Mouse (Mus musculus): ENCODE measurements at regions not wholly inside any gene's neighbourhood (a gene's known extent, or its start where the extent isn't known, plus 50 kb on each side); places are given as distances from the start of the nearest gene placed in this dataset.

GRCm38 (mm10) chr7:73222237-73222915 lies 152.9 kb upstream of the Rgma start:
- Histone ChIP-seq H3K27ac (ENCODE audit: control insufficient read depth, low read depth, low read length) (no peak overlapping the region), H3K9ac (ENCODE audit: control insufficient read depth, low read depth, low read length, poor library complexity, severe bottlenecking) (no peak overlapping the region), H3K36me3 (ENCODE audit: control insufficient read depth in 1 of 2, insufficient read depth in 2 of 2, low read length in 2 of 2) (no peaks in the 10 kb centered on the region), H3K4me3 (ENCODE audit: control insufficient read depth in 1 of 2, insufficient read depth in 1 of 2, low read depth in 2 of 2, low read length in 2 of 2) (no peak overlapping the region), H3K27me3 (ENCODE audit: control insufficient read depth in 1 of 2, insufficient read depth in 2 of 2, low read length in 2 of 2) (no peaks in the 10 kb centered on the region), H3K9me3 (replicated peaks; ENCODE audit: insufficient read depth, low read length) (no peaks in the 10 kb centered on the region), H3K79me2 (ENCODE audit: control insufficient read depth, insufficient read depth, low read length, poor library complexity) (no peaks in the 10 kb centered on the region), H3K4me1 (ENCODE audit: control insufficient read depth in 1 of 2, insufficient read depth in 2 of 2, low read length in 2 of 2) (no peaks in the 10 kb centered on the region)
- no peak for DNase-seq (ENCODE audit: low read depth, low spot score)
- no peak for TF ChIP-seq USF1 (IDR thresholded peaks at IDR 0.05; ENCODE audit: low read depth, low read length)
- no peak for TF ChIP-seq MAFK (IDR thresholded peaks at IDR 0.05; ENCODE audit: borderline replicate concordance, low read depth, low read length)
- no peak for TF ChIP-seq UBTF (IDR thresholded peaks at IDR 0.05; ENCODE audit: borderline replicate concordance, insufficient read depth, low read depth, low read length)
- no peak for TF ChIP-seq EP300 (IDR thresholded peaks at IDR 0.05; ENCODE audit: low read depth in 1 of 2, low read length in 2 of 2)
- no peak for TF ChIP-seq ETS1 (IDR thresholded peaks at IDR 0.05; ENCODE audit: low read depth, low read length)
- no peak for TF ChIP-seq KAT2A (conservative IDR thresholded peaks at IDR 0.05; ENCODE audit: low read depth, low read length)
- no peak for TF ChIP-seq BHLHE40 (IDR thresholded peaks at IDR 0.05; ENCODE audit: borderline replicate concordance, low read depth, low read length)
- TF ChIP-seq SIN3A (IDR thresholded peaks at IDR 0.05; ENCODE audit: low read length): no peak
- no peak for TF ChIP-seq ELF1 (IDR thresholded peaks at IDR 0.05; ENCODE audit: low read depth, low read length)
- no peak for TF ChIP-seq RAD21 (IDR thresholded peaks at IDR 0.05; ENCODE audit: low read depth, low read length)
- TF ChIP-seq MAX (IDR thresholded peaks at IDR 0.05; ENCODE audit: low read length): no peak
- no peak for TF ChIP-seq CTCF (IDR thresholded peaks at IDR 0.05 in 2 of 3, conservative IDR thresholded peaks at IDR 0.05 in 1 of 3; ENCODE audit: control insufficient read depth in 1 of 3, insufficient read depth in 1 of 3, low read depth in 2 of 3, low read length in 3 of 3, poor library complexity in 1 of 3, severe bottlenecking in 1 of 3)
- TF ChIP-seq ZC3H11A (IDR thresholded peaks at IDR 0.05; ENCODE audit: low read depth, low read length): no peak
- no peak for TF ChIP-seq TCF12 (IDR thresholded peaks at IDR 0.05; ENCODE audit: low read depth, low read length)
- no peak for TF ChIP-seq USF2 (IDR thresholded peaks at IDR 0.05; ENCODE audit: borderline replicate concordance in 1 of 2, insufficient read depth in 1 of 2, low read depth in 1 of 2, low read length in 2 of 2)
- no peak for TF ChIP-seq SMC3 (IDR thresholded peaks at IDR 0.05; ENCODE audit: low read depth, low read length)
- no peak for TF ChIP-seq MXI1 (IDR thresholded peaks at IDR 0.05; ENCODE audit: low read depth, low read length)
- TF ChIP-seq MYC (IDR thresholded peaks at IDR 0.05; ENCODE audit: low read depth, low read length): no peak
- no peak for TF ChIP-seq POLR2AphosphoS2 (IDR thresholded peaks at IDR 0.05; ENCODE audit: low read length)

- Histone ChIP-seq H3K36me3 (ENCODE audit: control insufficient read depth in 1 of 2, insufficient read depth in 2 of 2, low read length in 2 of 2) (no peaks in the 10 kb centered on the region), H3K9ac (ENCODE audit: control insufficient read depth, low read depth, low read length, poor library complexity, severe bottlenecking) (no peak overlapping the region), H3K4me3 (ENCODE audit: control insufficient read depth in 1 of 2, insufficient read depth in 1 of 2, low read depth in 2 of 2, low read length in 2 of 2) (no peak overlapping the region), H3K79me2 (ENCODE audit: control insufficient read depth, insufficient read depth, low read length, poor library complexity) (no peaks in the 10 kb centered on the region), H3K27ac (ENCODE audit: control insufficient read depth, low read depth, low read length) (no peak overlapping the region), H3K4me1 (ENCODE audit: control insufficient read depth in 1 of 2, insufficient read depth in 2 of 2, low read length in 2 of 2) (no peaks in the 10 kb centered on the region), H3K9me3 (replicated peaks; ENCODE audit: insufficient read depth, low read length) (no peaks in the 10 kb centered on the region), H3K27me3 (ENCODE audit: control insufficient read depth in 1 of 2, insufficient read depth in 2 of 2, low read length in 2 of 2) (no peaks in the 10 kb centered on the region)
- no peak for DNase-seq (ENCODE audit: low read depth, low spot score)
- TF ChIP-seq POLR2AphosphoS2 (IDR thresholded peaks at IDR 0.05; ENCODE audit: low read length) (no peak), MXI1 (IDR thresholded peaks at IDR 0.05; ENCODE audit: low read depth, low read length) (no peak), SIN3A (IDR thresholded peaks at IDR 0.05; ENCODE audit: low read length) (no peak), UBTF (IDR thresholded peaks at IDR 0.05; ENCODE audit: borderline replicate concordance, insufficient read depth, low read depth, low read length) (no peak), NELFE (IDR thresholded peaks at IDR 0.05; ENCODE audit: low read depth, low read length) (no peak), USF2 (IDR thresholded peaks at IDR 0.05; ENCODE audit: borderline replicate concordance in 1 of 2, insufficient read depth in 1 of 2, low read depth in 1 of 2, low read length in 2 of 2) (no peak), BHLHE40 (IDR thresholded peaks at IDR 0.05; ENCODE audit: borderline replicate concordance, low read depth, low read length) (no peak), MAFK (IDR thresholded peaks at IDR 0.05; ENCODE audit: borderline replicate concordance, low read depth, low read length) (no peak), MEF2A (IDR thresholded peaks at IDR 0.05; ENCODE audit: extremely low read depth, insufficient replicate concordance, low read depth, low read length, poor library complexity, severe bottlenecking) (no peak), E2F4 (IDR thresholded peaks at IDR 0.05; ENCODE audit: borderline replicate concordance, low read depth, low read length) (no peak), GATA1 (IDR thresholded peaks at IDR 0.05; ENCODE audit: low read depth, low read length) (no peak), CHD1 (IDR thresholded peaks at IDR 0.05; ENCODE audit: low read depth, low read length) (no peak), RAD21 (IDR thresholded peaks at IDR 0.05; ENCODE audit: low read depth, low read length) (no peak), MAX (IDR thresholded peaks at IDR 0.05; ENCODE audit: low read length) (no peak), NRF1 (IDR thresholded peaks at IDR 0.05; ENCODE audit: insufficient read depth, low read depth, low read length, poor library complexity, severe bottlenecking) (no peak), MYB (IDR thresholded peaks at IDR 0.05; ENCODE audit: low read depth, low read length) (no peak), MAZ (IDR thresholded peaks at IDR 0.05; ENCODE audit: low read depth, low read length) (no peak)
Observed at GRCm38 (mm10) chr7:73222929-73223512, 152.3 kb upstream of the Rgma start.

All from MEL (cell line).